Mouse (Mus musculus): Measurements from ENCODE around the gene Plekha8. TPM values are rescaled to one million over a fixed set of nuclear protein-coding genes. Genes with fewer than 3 reads are reported as not detected.

Gene Plekha8
- polyA plus RNA-seq (2014; fragmentation: Nextera tagmentation; extraction: Ambion mirVana), result 16.8 and 19.6 TPM in 2 replicates

DNA sequence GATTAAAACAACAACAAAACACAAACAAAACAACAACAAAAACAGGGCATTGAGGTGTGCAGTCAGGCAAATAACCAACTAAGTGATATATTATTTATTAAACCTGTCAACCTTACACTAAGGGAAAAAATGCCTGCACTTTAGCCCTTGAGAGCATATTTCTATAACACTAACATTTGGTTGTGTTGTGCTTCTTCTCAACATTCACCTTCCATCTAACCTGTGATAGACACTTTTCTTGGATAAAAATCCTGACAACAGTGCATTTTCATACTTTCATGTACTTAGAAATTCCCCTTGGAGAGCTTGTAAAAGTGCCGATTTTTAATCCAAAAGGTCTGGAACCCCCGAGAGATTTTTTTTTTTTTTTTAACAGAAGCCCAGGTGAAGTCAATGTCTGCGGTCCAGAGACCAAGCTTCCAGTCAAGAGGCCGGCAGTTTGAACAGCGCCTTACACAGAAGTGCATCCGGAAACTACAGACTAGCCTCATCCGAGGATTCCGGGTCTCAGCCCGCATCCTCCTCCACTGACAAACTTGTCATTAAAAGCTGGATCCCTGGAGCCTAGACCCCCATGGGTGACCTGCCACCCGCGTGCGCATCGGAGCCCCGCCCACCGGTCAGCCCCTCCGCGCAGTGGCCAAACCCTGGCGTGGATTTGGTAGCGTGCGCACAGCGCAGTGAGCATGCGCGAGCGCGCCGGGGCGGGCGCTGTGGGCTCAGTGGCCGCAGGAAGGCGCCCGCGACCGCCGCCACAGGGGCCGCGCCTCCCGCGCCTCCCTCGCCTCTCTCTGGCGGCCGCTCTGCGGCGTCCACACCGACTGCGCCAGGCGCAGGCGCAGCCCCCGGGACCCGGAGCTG, at the start of gene Plekha8:
Gene Plekha8 (plus strand): TSS at position 643 of the 861 bp plus-strand sequence.
- Histone ChIP-seq H3K27me3 (ENCODE audit: control insufficient read depth, insufficient read depth, low read length) (no peaks in the 10 kb centered on the region), H3K27ac (ENCODE audit: low read depth, low read length) (peak within 1 kb of the TSS; percentile 43; the same call in 1 of the 2 replicates), H3K4me1 (replicated peaks; ENCODE audit: control insufficient read depth, insufficient read depth, low read length) (0 out of 2 replicates have a peak, but pooled peaks cover 5% of the 10 kb centered on the region), H3K4me3 (ENCODE audit: low read depth, low read length) (peak within 1 kb of the TSS; percentile 56), H3K9me3 (ENCODE audit: control insufficient read depth, low read length) (no peaks in the 10 kb centered on the region), H3K36me3 (ENCODE audit: control insufficient read depth, insufficient read depth, low read length) (no peaks in the 10 kb centered on the region), H3K9ac (ENCODE audit: low read depth, low read length) (peak within 1 kb of the TSS; percentile 79), H3K4me2 (replicated peaks; ENCODE audit: low read depth, low read length) (peak within 1 kb of the TSS; percentile 51)
- WGBS, result under 1% methylated on average over 31 of the region's 49 CpGs
- peak; percentile 94 for ATAC-seq (ENCODE audit: low FRiP score)
- peak; percentile 95 for DNase-seq (ENCODE audit: low spot score)

DNA sequence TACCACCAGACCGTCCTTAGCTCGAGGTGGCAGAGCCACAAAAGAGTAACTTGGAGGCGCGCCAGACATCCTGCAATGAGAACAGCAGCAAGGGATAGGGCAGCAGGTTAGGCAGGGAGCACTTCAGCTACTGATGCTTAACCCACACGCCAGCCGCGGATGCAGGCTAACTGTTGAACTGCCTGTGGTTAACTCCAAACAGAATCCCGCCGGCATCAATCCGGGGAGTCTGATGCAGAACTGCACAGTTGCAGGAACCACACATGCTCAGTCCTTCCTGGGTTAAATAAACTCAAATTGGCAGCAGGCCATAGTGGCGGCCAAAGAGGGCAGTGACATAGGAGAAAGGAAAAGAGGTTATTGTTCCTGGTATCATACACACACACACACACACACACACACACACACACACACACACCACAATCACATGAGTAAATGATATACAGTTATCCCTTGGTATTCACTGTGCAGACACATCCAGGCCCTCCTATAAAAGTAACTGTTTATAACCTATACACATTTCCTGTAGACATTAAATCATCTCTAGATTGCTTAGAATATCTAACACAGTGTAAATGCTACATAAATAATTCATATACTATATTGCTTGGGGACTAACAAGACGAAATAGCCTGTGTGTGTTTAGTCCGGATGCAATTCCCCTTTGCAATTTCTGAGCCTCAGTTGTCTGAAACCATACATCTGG, 46.4 kb upstream of the Plekha8 start:
- no peaks in the 10 kb centered on the region for H3K36me3 ChIP-seq (ENCODE audit: control insufficient read depth, insufficient read depth, low read length)
- no peak overlapping the region for H3K9ac ChIP-seq (ENCODE audit: low read depth, low read length)
- no peak overlapping the region for H3K27ac ChIP-seq (ENCODE audit: low read depth, low read length)
- no peaks in the 10 kb centered on the region for H3K9me3 ChIP-seq (ENCODE audit: control insufficient read depth, low read length)
- no peaks in the 10 kb centered on the region for H3K4me1 ChIP-seq (replicated peaks; ENCODE audit: control insufficient read depth, insufficient read depth, low read length)
- no peak overlapping the region for H3K4me2 ChIP-seq (replicated peaks; ENCODE audit: low read depth, low read length)
- DNase-seq (ENCODE audit: low spot score) (no peak), ATAC-seq (ENCODE audit: low FRiP score) (no peak)
- H3K27me3 ChIP-seq (ENCODE audit: control insufficient read depth, insufficient read depth, low read length), result no peaks in the 10 kb centered on the region
- H3K4me3 ChIP-seq (ENCODE audit: low read depth, low read length), result no peak overlapping the region
- WGBS, result 85% methylated on average over 13 of the region's 13 CpGs

DNA sequence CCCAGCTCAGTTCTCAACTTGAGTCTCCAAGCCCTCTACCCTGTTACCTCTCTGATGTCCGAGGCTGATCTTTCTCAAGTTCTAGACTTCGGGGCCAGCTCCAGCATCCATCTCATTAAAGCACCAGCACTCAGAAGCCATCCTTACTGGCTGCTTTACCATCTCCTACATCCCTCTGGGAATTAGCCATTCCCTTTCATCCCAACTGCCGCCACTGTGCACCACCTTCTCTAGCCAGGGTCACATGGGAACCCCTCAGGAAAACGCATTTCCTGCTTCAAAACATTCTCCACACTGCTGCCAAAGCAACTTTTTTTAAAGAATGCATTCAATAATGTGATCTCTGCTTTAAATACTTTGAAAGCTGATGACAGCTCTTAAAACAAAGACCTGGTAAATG, 45.6 kb upstream of the Plekha8 start:
- no peak overlapping the region for H3K9ac ChIP-seq (ENCODE audit: low read depth, low read length)

DNA sequence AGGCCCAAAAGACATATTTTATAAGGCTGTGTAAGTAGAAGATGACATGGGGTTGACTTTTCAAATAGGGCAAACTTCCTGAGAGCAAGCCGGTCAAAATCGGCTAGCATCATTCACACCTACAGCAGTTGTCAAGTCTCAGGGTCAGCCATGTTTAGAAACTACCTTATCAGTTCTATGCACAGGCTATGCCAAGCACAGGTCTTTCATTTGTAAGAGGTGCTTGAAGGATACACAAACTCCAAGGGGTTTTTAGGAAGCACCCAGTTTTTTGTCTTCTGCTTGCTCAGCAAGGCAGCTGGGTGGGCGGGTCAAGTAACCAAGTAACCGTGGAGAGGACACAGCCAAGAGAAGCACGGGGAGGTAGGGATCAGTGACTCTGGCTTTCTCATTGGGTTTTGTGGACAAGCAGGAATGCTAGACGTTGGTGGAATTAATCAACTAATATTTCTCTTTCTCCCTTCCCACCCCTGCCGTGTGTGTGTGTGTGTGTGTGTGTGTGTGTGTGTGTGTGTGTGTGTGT, 44.0 kb upstream of the Plekha8 start:
- H3K4me2 ChIP-seq (replicated peaks; ENCODE audit: low read depth, low read length), result no peak overlapping the region
- H3K27ac ChIP-seq (ENCODE audit: low read depth, low read length), result no peak overlapping the region
- H3K4me3 ChIP-seq (ENCODE audit: low read depth, low read length), result no peak overlapping the region
- no peaks in the 10 kb centered on the region for H3K27me3 ChIP-seq (ENCODE audit: control insufficient read depth, insufficient read depth, low read length)
- 65% methylated on average over 7 of the region's 7 CpGs for WGBS
- H3K36me3 ChIP-seq (ENCODE audit: control insufficient read depth, insufficient read depth, low read length), result no peaks in the 10 kb centered on the region
- no peaks in the 10 kb centered on the region for H3K9me3 ChIP-seq (ENCODE audit: control insufficient read depth, low read length)
- H3K4me1 ChIP-seq (replicated peaks; ENCODE audit: control insufficient read depth, insufficient read depth, low read length), result peaks cover 8% of the 10 kb centered on the region
- ATAC-seq (ENCODE audit: low FRiP score), result no peak
- H3K9ac ChIP-seq (ENCODE audit: low read depth, low read length), result no peak overlapping the region
- DNase-seq (ENCODE audit: low spot score), result no peak

More for the DNA sequence above, 45.6 kb upstream of the Plekha8 start:
- 68% methylated on average over 4 of the region's 4 CpGs for WGBS
- DNase-seq (ENCODE audit: low spot score) (no peak), ATAC-seq (ENCODE audit: low FRiP score) (no peak)
- Histone ChIP-seq H3K36me3 (ENCODE audit: control insufficient read depth, insufficient read depth, low read length) (no peaks in the 10 kb centered on the region), H3K4me2 (replicated peaks; ENCODE audit: low read depth, low read length) (no peak overlapping the region), H3K27ac (ENCODE audit: low read depth, low read length) (no peak overlapping the region), H3K4me3 (ENCODE audit: low read depth, low read length) (no peak overlapping the region), H3K9me3 (ENCODE audit: control insufficient read depth, low read length) (no peaks in the 10 kb centered on the region), H3K4me1 (replicated peaks; ENCODE audit: control insufficient read depth, insufficient read depth, low read length) (peaks cover 3% of the 10 kb centered on the region; the same call in 1 of the 2 replicates), H3K27me3 (ENCODE audit: control insufficient read depth, insufficient read depth, low read length) (no peaks in the 10 kb centered on the region)

DNA sequence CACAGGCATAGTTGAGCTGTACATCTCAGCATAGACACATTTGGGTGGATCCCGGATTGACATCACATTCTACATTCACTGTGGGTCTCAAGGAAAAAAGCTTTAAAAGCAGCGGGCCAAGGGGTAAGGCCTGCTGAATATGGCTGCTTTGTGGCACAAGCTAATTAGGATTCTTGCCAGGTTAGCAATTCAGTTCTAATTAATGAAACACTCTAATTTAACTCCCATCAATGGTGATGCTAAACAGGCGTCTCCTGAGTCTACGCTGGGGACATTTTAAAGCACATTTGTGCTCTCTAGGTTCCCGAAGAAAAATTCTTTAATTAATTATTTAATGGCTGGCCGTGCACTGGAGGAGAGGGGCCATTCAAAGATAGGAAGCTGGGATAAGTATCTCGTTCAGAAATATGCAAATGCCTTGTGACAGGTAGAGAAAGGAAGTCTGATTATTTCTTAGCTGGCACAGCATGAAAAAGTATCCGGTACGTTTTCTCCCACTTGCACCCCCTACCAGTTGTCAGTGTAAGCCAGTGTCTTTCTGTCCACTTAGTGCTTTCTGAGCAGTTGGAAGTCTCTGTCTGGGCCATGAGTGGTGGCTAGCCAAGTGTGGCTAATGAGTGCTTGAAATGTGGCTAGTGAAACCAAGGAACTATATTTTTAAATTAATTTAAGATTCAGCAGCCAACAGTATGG, 42.0 kb upstream of the Plekha8 start:
- DNase-seq (ENCODE audit: low spot score), result no peak
- Histone ChIP-seq H3K4me1 (replicated peaks; ENCODE audit: control insufficient read depth, insufficient read depth, low read length) (peaks cover 8% of the 10 kb centered on the region), H3K9ac (ENCODE audit: low read depth, low read length) (no peak overlapping the region), H3K27ac (ENCODE audit: low read depth, low read length) (peak overlapping the region; percentile 39; the same call in 1 of the 2 replicates), H3K27me3 (ENCODE audit: control insufficient read depth, insufficient read depth, low read length) (no peaks in the 10 kb centered on the region), H3K4me2 (replicated peaks; ENCODE audit: low read depth, low read length) (no peak overlapping the region), H3K4me3 (ENCODE audit: low read depth, low read length) (no peak overlapping the region), H3K36me3 (ENCODE audit: control insufficient read depth, insufficient read depth, low read length) (no peaks in the 10 kb centered on the region), H3K9me3 (ENCODE audit: control insufficient read depth, low read length) (no peaks in the 10 kb centered on the region)
- ATAC-seq (ENCODE audit: low FRiP score), result 0 out of 2 replicates have a peak, but pooled peaks have one; percentile 21
- WGBS, result 38% methylated on average over 9 of the region's 9 CpGs

DNA sequence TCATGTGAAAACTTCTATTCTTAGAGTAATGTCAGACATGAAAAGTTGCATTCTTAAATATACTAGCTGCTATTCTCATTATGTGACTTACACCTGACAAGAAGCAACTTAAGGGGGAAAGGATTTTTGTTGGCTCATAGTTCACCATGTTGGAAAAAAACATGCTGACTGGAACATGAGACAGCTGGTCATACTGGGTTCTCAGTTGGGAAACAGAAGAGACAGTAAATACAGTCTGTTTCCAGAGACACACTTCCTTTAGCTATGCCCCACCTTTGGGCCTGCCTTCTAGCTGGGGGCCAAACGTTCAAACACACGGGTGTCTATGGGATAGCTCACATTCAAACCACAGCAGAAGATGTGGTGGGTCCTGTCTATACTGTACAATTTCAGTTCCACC, 41.3 kb upstream of the Plekha8 start:
- Histone ChIP-seq H3K4me1 (replicated peaks; ENCODE audit: control insufficient read depth, insufficient read depth, low read length) (peaks cover 8% of the 10 kb centered on the region), H3K36me3 (ENCODE audit: control insufficient read depth, insufficient read depth, low read length) (no peaks in the 10 kb centered on the region), H3K27me3 (ENCODE audit: control insufficient read depth, insufficient read depth, low read length) (no peaks in the 10 kb centered on the region), H3K9ac (ENCODE audit: low read depth, low read length) (no peak overlapping the region), H3K4me2 (replicated peaks; ENCODE audit: low read depth, low read length) (no peak overlapping the region), H3K9me3 (ENCODE audit: control insufficient read depth, low read length) (no peaks in the 10 kb centered on the region), H3K27ac (ENCODE audit: low read depth, low read length) (peak overlapping the region; percentile 67; the same call in 1 of the 2 replicates), H3K4me3 (ENCODE audit: low read depth, low read length) (no peak overlapping the region)
- DNase-seq (ENCODE audit: low spot score) (no peak), ATAC-seq (ENCODE audit: low FRiP score) (0 out of 2 replicates have a peak, but pooled peaks have one; percentile 3)
- WGBS, result 68% methylated on average over 2 of the region's 2 CpGs

DNA sequence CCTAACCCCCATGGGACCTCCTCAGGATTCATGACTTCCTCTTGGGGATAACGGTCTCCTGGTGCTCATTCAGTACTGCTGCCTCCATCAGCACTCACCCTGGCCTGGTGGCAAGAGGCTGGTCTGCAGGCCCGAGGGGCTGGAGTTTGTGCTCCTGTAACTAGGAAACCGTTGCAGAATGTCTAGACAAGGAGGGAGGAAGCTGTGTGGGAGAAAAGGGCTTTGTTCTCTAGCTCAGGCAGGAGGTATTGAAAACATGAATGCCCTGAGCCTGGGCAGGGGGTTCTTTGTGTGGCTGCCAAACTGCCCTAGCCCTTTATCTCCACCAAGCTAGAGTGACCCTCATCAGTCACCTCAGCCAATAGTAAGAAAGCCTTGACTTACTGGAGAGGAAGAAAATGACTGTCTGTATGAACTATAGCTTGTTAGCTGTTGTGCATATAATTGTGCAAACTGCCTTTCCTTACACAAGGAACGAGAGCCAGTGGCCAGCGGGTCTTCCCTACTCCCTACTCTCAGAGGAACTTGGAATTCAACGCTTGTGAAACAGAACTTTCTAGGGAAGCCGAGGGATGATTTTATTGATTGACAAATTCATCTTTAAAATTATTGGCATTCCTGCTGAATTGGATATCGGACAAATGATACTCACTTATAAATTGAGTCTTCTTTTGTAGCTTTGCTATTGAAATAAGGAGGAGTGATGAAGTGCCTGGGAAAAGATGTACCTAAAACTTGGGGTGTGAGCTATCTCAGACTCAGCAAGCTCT, 40.4 kb upstream of the Plekha8 start:
- Histone ChIP-seq H3K36me3 (ENCODE audit: control insufficient read depth, insufficient read depth, low read length) (no peaks in the 10 kb centered on the region), H3K4me2 (replicated peaks; ENCODE audit: low read depth, low read length) (no peak overlapping the region), H3K27ac (ENCODE audit: low read depth, low read length) (peak overlapping the region; percentile 67), H3K4me1 (replicated peaks; ENCODE audit: control insufficient read depth, insufficient read depth, low read length) (peaks cover 8% of the 10 kb centered on the region), H3K9me3 (ENCODE audit: control insufficient read depth, low read length) (no peaks in the 10 kb centered on the region), H3K9ac (ENCODE audit: low read depth, low read length) (no peak overlapping the region), H3K4me3 (ENCODE audit: low read depth, low read length) (no peak overlapping the region), H3K27me3 (ENCODE audit: control insufficient read depth, insufficient read depth, low read length) (no peaks in the 10 kb centered on the region)
- peak; percentile 90 for ATAC-seq (ENCODE audit: low FRiP score)
- DNase-seq (ENCODE audit: low spot score), result peak; percentile 83
- 15% methylated on average over 8 of the region's 8 CpGs for WGBS

DNA sequence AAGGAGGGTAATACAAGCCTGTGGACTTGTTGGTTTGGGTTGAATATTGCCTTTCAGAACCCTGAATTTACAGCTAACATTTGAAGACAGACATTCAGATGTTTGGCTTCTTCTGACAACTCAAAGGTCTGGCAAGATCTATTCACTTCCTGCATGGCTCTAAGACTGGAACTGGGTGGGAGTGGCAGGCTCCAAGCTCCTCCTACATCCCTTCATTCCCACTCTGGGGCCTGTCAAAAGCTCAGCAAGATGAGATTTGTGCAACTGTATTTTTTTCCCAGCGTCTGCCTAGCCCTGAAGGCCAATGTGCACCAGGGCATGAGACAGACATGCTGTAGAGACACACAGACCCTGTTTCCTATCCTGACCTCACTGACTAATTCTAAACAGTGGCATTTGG, 39.1 kb upstream of the Plekha8 start:
- H3K4me1 ChIP-seq (replicated peaks; ENCODE audit: control insufficient read depth, insufficient read depth, low read length), result peaks cover 8% of the 10 kb centered on the region
- no peak overlapping the region for H3K4me3 ChIP-seq (ENCODE audit: low read depth, low read length)
- no peak overlapping the region for H3K4me2 ChIP-seq (replicated peaks; ENCODE audit: low read depth, low read length)
- no peaks in the 10 kb centered on the region for H3K9me3 ChIP-seq (ENCODE audit: control insufficient read depth, low read length)
- DNase-seq (ENCODE audit: low spot score) (no peak), ATAC-seq (ENCODE audit: low FRiP score) (no peak)
- H3K27me3 ChIP-seq (ENCODE audit: control insufficient read depth, insufficient read depth, low read length), result no peaks in the 10 kb centered on the region
- H3K9ac ChIP-seq (ENCODE audit: low read depth, low read length), result no peak overlapping the region
- WGBS, result 71% methylated on average over 1 of the region's 1 CpGs
- H3K36me3 ChIP-seq (ENCODE audit: control insufficient read depth, insufficient read depth, low read length), result no peaks in the 10 kb centered on the region
- peak overlapping the region; percentile 67; the same call in 1 of the 2 replicates for H3K27ac ChIP-seq (ENCODE audit: low read depth, low read length)

All from hindbrain, embryonic 11.5 days (tissue).